Mouse (Mus musculus) right cerebral cortex, postnatal 25 days (tissue): ENCODE data around the gene Fbxw21.
A peak's percentile ranks its signal among the peaks of the same experiment; 100 is the strongest.

Source experiments
- DNase-seq: peaks from one replicate; pipeline ENCODE4 v3.0.0; 2022

Gene Fbxw21

GRCm38 (mm10) chr9:109111101-109111500 lies 50.7 kb downstream of the Fbxw21 start:
- no peak for DNase-seq

- DNase-seq = no peak
These were observed 51.6 kb downstream of the Fbxw21 start for GRCm38 (mm10) chr9:109110240-109110639.

GRCm38 (mm10) chr9:109107341-109107740 lies 54.5 kb downstream of the Fbxw21 start:
- no peak for DNase-seq

GRCm38 (mm10) chr9:109105648-109106047 lies 56.2 kb downstream of the Fbxw21 start:
- DNase-seq = no peak

- no peak for DNase-seq
These were observed 56.8 kb downstream of the Fbxw21 start for GRCm38 (mm10) chr9:109105011-109105410.

- DNase-seq = no peak
These were observed 57.8 kb downstream of the Fbxw21 start for GRCm38 (mm10) chr9:109104083-109104482.

- DNase-seq = no peak
These were observed 58.6 kb downstream of the Fbxw21 start for GRCm38 (mm10) chr9:109103250-109103649.

- DNase-seq = no peak
These were observed 59.3 kb downstream of the Fbxw21 start for GRCm38 (mm10) chr9:109102541-109102940.

GRCm38 (mm10) chr9:109101933-109102445 lies 59.9 kb downstream of the Fbxw21 start:
- no peak for DNase-seq

- no peak for DNase-seq
These were observed 61.4 kb downstream of the Fbxw21 start for GRCm38 (mm10) chr9:109100307-109100928.

GRCm38 (mm10) chr9:109098969-109099368 lies 62.9 kb downstream of the Fbxw21 start:
- DNase-seq = peak; percentile 30

GRCm38 (mm10) chr9:109098366-109098765 lies 63.5 kb downstream of the Fbxw21 start:
- DNase-seq = no peak

- DNase-seq = peak; percentile 50
These were observed 64.0 kb downstream of the Fbxw21 start for GRCm38 (mm10) chr9:109097831-109098230.

- no peak for DNase-seq
These were observed 64.5 kb downstream of the Fbxw21 start for GRCm38 (mm10) chr9:109097291-109097690.

GRCm38 (mm10) chr9:109096856-109097255 lies 65.0 kb downstream of the Fbxw21 start:
- no peak for DNase-seq

GRCm38 (mm10) chr9:109096251-109096661 lies 65.6 kb downstream of the Fbxw21 start:
- DNase-seq = peak; percentile 23

GRCm38 (mm10) chr9:109095137-109095982 lies 66.5 kb downstream of the Fbxw21 start, which contains the start of gene Plxnb1:
Gene Plxnb1, plus strand, starts transcription at chr9:109095389.
- DNase-seq = peak; percentile 79

GRCm38 (mm10) chr9:109094553-109095136 lies 67.2 kb downstream of the Fbxw21 start:
- DNase-seq = no peak

- no peak for DNase-seq
These were observed 67.9 kb downstream of the Fbxw21 start for GRCm38 (mm10) chr9:109093786-109094552.

- no peak for DNase-seq
These were observed 69.0 kb downstream of the Fbxw21 start for GRCm38 (mm10) chr9:109092799-109093198.

- DNase-seq = no peak
These were observed 70.0 kb downstream of the Fbxw21 start for GRCm38 (mm10) chr9:109091802-109092201.

- DNase-seq = no peak
These were observed 71.4 kb downstream of the Fbxw21 start for GRCm38 (mm10) chr9:109090446-109090845.
